Mouse (Mus musculus) macrophage (primary cell): ENCODE measurements around the gene Smim24. TPM values are rescaled to one million over a fixed set of nuclear protein-coding genes. Genes with fewer than 3 reads are reported as not detected.

ENCODE experiments used
- H3K27ac ChIP-seq: fragments of 350-480 bp; formaldehyde crosslinking; 2 replicates; pipeline ENCODE4 v1.9.0; 2021
- H3K36me3 ChIP-seq: fragments of 350-480 bp; formaldehyde crosslinking; 2 replicates; pipeline ENCODE4 v1.9.0; 2021; ENCODE audit errors: inconsistent target
- H3K4me3 ChIP-seq: fragments of 350-480 bp; formaldehyde crosslinking; 2 replicates; pipeline ENCODE4 v1.9.0; 2021; ENCODE audit errors: inconsistent target
- H3K79me2 ChIP-seq: fragments of 350-480 bp; formaldehyde crosslinking; 2 replicates; pipeline ENCODE4 v1.9.0; 2021; ENCODE audit errors: inconsistent target
- WGBS: methylation state at CpG from one replicate; pipeline ENCODE4 v1.1.7; 2026; ENCODE audit warnings: inconsistent platforms; ENCODE audit not compliant: missing documents; 5-methylcytosine and 5-hydroxymethylcytosine counted together
- polyA plus RNA-seq: library from polyadenylated mRNA; stranded (reverse); fragments of 250-400 nt; gene quantifications from 3 replicates; pipeline ENCODE4 v1.2.4, GENCODE M21; 2018; ENCODE audit warnings: inconsistent platforms
- total RNA-seq, 78 experiments: library from RNA; depleted of rRNA; stranded (reverse); fragments of 250-400 nt; gene quantifications; 1 replicate in 9 of 78; 2 replicates in 24 of 78; 3 replicates in 43 of 78; 4 replicates in 2 of 78; pipeline ENCODE4 v1.2.4; 2018; ENCODE audit warnings: inconsistent platforms in 56 of 78

The Smim24 gene
- total RNA-seq (2018; cell fraction: chromatin; rRNA removed), result 1 to 10 TPM in 19 of 26 experiments, under 1 TPM in 2, not detected in 5; 0.62 to 6.3 (median 2.6) TPM
- 10 to 100 TPM in 25 of 26 experiments, 1 to 10 TPM in 1; 9.7 to 17.7 (median 13.3) TPM for total RNA-seq (2018; cell fraction: cytosol; rRNA removed)
- 10 to 100 TPM in 1 of 26 experiments, 1 to 10 TPM in 25; 1.4 to 11.8 (median 5.5) TPM for total RNA-seq (2018; cell fraction: nucleus; rRNA removed)
- polyA plus RNA-seq, result 9.6 to 21.8 TPM (median 14.6 TPM) in 3 replicates

GRCm38 (mm10) chr10:81392781-81393185, at the start of gene Smim24:
TSS of gene Smim24 (plus strand) at chr10:81393051.
- Histone ChIP-seq H3K27ac (peak within 1 kb of the TSS; percentile 48), H3K79me2 (peaks cover 7% of the 10 kb centered on the region; the same call in 1 of the 2 replicates), H3K4me3 (peak within 1 kb of the TSS; percentile 33), H3K36me3 (peaks cover 14% of the 10 kb centered on the region; the same call in 1 of the 2 replicates)
- WGBS, result 74% methylated on average over 10 of the region's 14 CpGs

- Histone ChIP-seq H3K36me3 (no peaks in the 10 kb centered on the region; the same call in 1 of the 2 replicates), H3K27ac (no peak overlapping the region), H3K4me3 (no peak overlapping the region), H3K79me2 (no peaks in the 10 kb centered on the region)
- 48% methylated on average over 8 of the region's 8 CpGs for WGBS
Measured at GRCm38 (mm10) chr10:81344421-81345161, 48.3 kb upstream of the Smim24 start.

GRCm38 (mm10) chr10:81345162-81345534, 47.7 kb upstream of the Smim24 start:
- no peak overlapping the region for H3K4me3 ChIP-seq
- 57% methylated on average over 3 of the region's 4 CpGs for WGBS

GRCm38 (mm10) chr10:81346453-81347067, 46.3 kb upstream of the Smim24 start:
- no peak overlapping the region for H3K4me3 ChIP-seq
- no peaks in the 10 kb centered on the region for H3K79me2 ChIP-seq
- no peaks in the 10 kb centered on the region; the same call in 1 of the 2 replicates for H3K36me3 ChIP-seq
- WGBS, result 19% methylated on average over 53 of the region's 55 CpGs
- H3K27ac ChIP-seq, result no peak overlapping the region

More at GRCm38 (mm10) chr10:81345162-81345534, 47.7 kb upstream of the Smim24 start:
- Histone ChIP-seq H3K36me3 (no peaks in the 10 kb centered on the region; the same call in 1 of the 2 replicates), H3K27ac (no peak overlapping the region), H3K79me2 (no peaks in the 10 kb centered on the region)

GRCm38 (mm10) chr10:81349146-81349545, 43.7 kb upstream of the Smim24 start:
- 26% methylated on average over 12 of the region's 12 CpGs for WGBS
- H3K79me2 ChIP-seq, result peaks cover 9% of the 10 kb centered on the region; the same call in 1 of the 2 replicates
- H3K27ac ChIP-seq, result peak overlapping the region; percentile 51
- H3K36me3 ChIP-seq, result no peaks in the 10 kb centered on the region; the same call in 1 of the 2 replicates
- peak overlapping the region; percentile 58 for H3K4me3 ChIP-seq

- Histone ChIP-seq H3K4me3 (peak overlapping the region; percentile 58), H3K79me2 (peaks cover 16% of the 10 kb centered on the region; the same call in 1 of the 2 replicates), H3K27ac (peak overlapping the region; percentile 51), H3K36me3 (no peaks in the 10 kb centered on the region; the same call in 1 of the 2 replicates)
- WGBS, result 1% methylated on average over 29 of the region's 29 CpGs
Measured at GRCm38 (mm10) chr10:81349961-81350350, 42.9 kb upstream of the Smim24 start.

GRCm38 (mm10) chr10:81350351-81351063, 42.3 kb upstream of the Smim24 start, which contains the start of gene Hmg20b:
TSS of gene Hmg20b (minus strand) at chr10:81350480.
- peak within 1 kb of the TSS; percentile 58 for H3K4me3 ChIP-seq
- WGBS, result under 1% methylated on average over 54 of the region's 54 CpGs
- H3K79me2 ChIP-seq, result peaks cover 21% of the 10 kb centered on the region; the same call in 1 of the 2 replicates
- peak within 1 kb of the TSS; percentile 58 for H3K27ac ChIP-seq
- no peaks in the 10 kb centered on the region; the same call in 1 of the 2 replicates for H3K36me3 ChIP-seq

GRCm38 (mm10) chr10:81351678-81352291, 41.1 kb upstream of the Smim24 start:
- 68% methylated on average over 9 of the region's 9 CpGs for WGBS

GRCm38 (mm10) chr10:81354738-81355477, 37.9 kb upstream of the Smim24 start:
- H3K36me3 ChIP-seq, result peaks cover 3% of the 10 kb centered on the region; the same call in 1 of the 2 replicates
- 61% methylated on average over 6 of the region's 9 CpGs for WGBS
- no peak overlapping the region for H3K4me3 ChIP-seq
- peak overlapping the region; percentile 100 for H3K27ac ChIP-seq
- H3K79me2 ChIP-seq, result peaks cover 53% of the 10 kb centered on the region

More at GRCm38 (mm10) chr10:81351678-81352291, 41.1 kb upstream of the Smim24 start:
- Histone ChIP-seq H3K36me3 (no peaks in the 10 kb centered on the region; the same call in 1 of the 2 replicates), H3K4me3 (no peak overlapping the region), H3K79me2 (peaks cover 27% of the 10 kb centered on the region; the same call in 1 of the 2 replicates), H3K27ac (no peak overlapping the region; the same call in 1 of the 2 replicates)

- H3K4me3 ChIP-seq, result no peak overlapping the region
- 69% methylated on average over 4 of the region's 4 CpGs for WGBS
- H3K79me2 ChIP-seq, result peaks cover 60% of the 10 kb centered on the region
- H3K27ac ChIP-seq, result peak overlapping the region; percentile 100
- H3K36me3 ChIP-seq, result peaks cover 8% of the 10 kb centered on the region; the same call in 1 of the 2 replicates
Measured at GRCm38 (mm10) chr10:81355533-81355932, 37.3 kb upstream of the Smim24 start.

GRCm38 (mm10) chr10:81356352-81356990, 36.4 kb upstream of the Smim24 start:
- Histone ChIP-seq H3K27ac (peak overlapping the region; percentile 100), H3K4me3 (peak overlapping the region; percentile 59), H3K36me3 (peaks cover 17% of the 10 kb centered on the region), H3K79me2 (peaks cover 69% of the 10 kb centered on the region)
- 7% methylated on average over 12 of the region's 12 CpGs for WGBS

- H3K27ac ChIP-seq, result peak within 1 kb of the TSS; percentile 100
- peak within 1 kb of the TSS; percentile 89 for H3K4me3 ChIP-seq
- H3K79me2 ChIP-seq, result peaks cover 76% of the 10 kb centered on the region
- WGBS, result under 1% methylated on average over 69 of the region's 79 CpGs
- H3K36me3 ChIP-seq, result peaks cover 25% of the 10 kb centered on the region
Measured at GRCm38 (mm10) chr10:81356991-81357844, 35.6 kb upstream of the Smim24 start, which contains the start of gene Mfsd12. TSS of gene Mfsd12 (plus strand) at chr10:81357491.
